Mouse (Mus musculus): Measurements from ENCODE around the gene Mta2. TPM values are rescaled to one million over a fixed set of nuclear protein-coding genes. Genes with fewer than 3 reads are reported as not detected.

Gene Mta2
- polyA plus RNA-seq, 1 experiment from 2014 or later, result 45.7 TPM

- H3K36me3 ChIP-seq (replicated peaks; ENCODE audit: insufficient read depth, low read length), result no peaks in the 10 kb centered on the region
- H3K9ac ChIP-seq (replicated peaks), result no peak overlapping the region
- WGBS (ENCODE audit: insufficient replicate concordance), result 70% methylated on average over 2 of the region's 2 CpGs
- ATAC-seq, result no peak
- DNase-seq, result no peak
- peaks cover 56% of the 10 kb centered on the region for H3K4me1 ChIP-seq (ENCODE audit: insufficient read depth)
- H3K27ac ChIP-seq (ENCODE audit: low read depth), result no peak overlapping the region
- H3K4me2 ChIP-seq (ENCODE audit: low read depth, low read length), result no peak overlapping the region
- peaks cover 16% of the 10 kb centered on the region for H3K27me3 ChIP-seq (ENCODE audit: insufficient read depth, low read length)
- H3K9me3 ChIP-seq (ENCODE audit: low read length), result no peaks in the 10 kb centered on the region
- no peak for TF ChIP-seq CTCF (IDR thresholded peaks at IDR 0.05; ENCODE audit: low read depth)
- TF ChIP-seq EP300 (IDR thresholded peaks at IDR 0.05; ENCODE audit: low read depth), result no peak
- no peak overlapping the region for H3K4me3 ChIP-seq (ENCODE audit: low read depth, low read length)
Observed at GRCm38 (mm10) chr19:8987816-8988215, 46.1 kb downstream of the Mta2 start.

GRCm38 (mm10) chr19:8988346-8989065 is 46.8 kb downstream of the Mta2 start:
- no peak overlapping the region for H3K27ac ChIP-seq (ENCODE audit: low read depth)
- ATAC-seq (no peak), DNase-seq (no peak)
- H3K27me3 ChIP-seq (ENCODE audit: insufficient read depth, low read length), result peaks cover 16% of the 10 kb centered on the region
- TF ChIP-seq EP300 (IDR thresholded peaks at IDR 0.05; ENCODE audit: low read depth), result no peak
- TF ChIP-seq CTCF (IDR thresholded peaks at IDR 0.05; ENCODE audit: low read depth), result no peak
- no peaks in the 10 kb centered on the region for H3K9me3 ChIP-seq (ENCODE audit: low read length)
- H3K4me3 ChIP-seq (ENCODE audit: low read depth, low read length), result peak overlapping the region; percentile 57
- H3K9ac ChIP-seq (replicated peaks), result peak overlapping the region; percentile 64
- peak overlapping the region; percentile 91 for H3K4me2 ChIP-seq (ENCODE audit: low read depth, low read length)
- 42% methylated on average over 15 of the region's 15 CpGs for whole genome bisulfite sequencing (ENCODE audit: insufficient replicate concordance)
- no peaks in the 10 kb centered on the region for H3K36me3 ChIP-seq (replicated peaks; ENCODE audit: insufficient read depth, low read length)
- H3K4me1 ChIP-seq (ENCODE audit: insufficient read depth), result peaks cover 50% of the 10 kb centered on the region

GRCm38 (mm10) chr19:8989066-8989566 is 47.4 kb downstream of the Mta2 start, which contains the start of gene Ahnak:
TSS of gene Ahnak (plus strand) at chr19:8989284.
- TF ChIP-seq CTCF (IDR thresholded peaks at IDR 0.05; ENCODE audit: low read depth), result no peak
- TF ChIP-seq EP300 (IDR thresholded peaks at IDR 0.05; ENCODE audit: low read depth), result no peak
- H3K27me3 ChIP-seq (ENCODE audit: insufficient read depth, low read length), result peaks cover 16% of the 10 kb centered on the region
- WGBS (ENCODE audit: insufficient replicate concordance), result under 1% methylated on average over 41 of the region's 42 CpGs
- DNase-seq (peak; percentile 74), ATAC-seq (peak; percentile 53)
- no peaks in the 10 kb centered on the region for H3K36me3 ChIP-seq (replicated peaks; ENCODE audit: insufficient read depth, low read length)
- peak within 1 kb of the TSS; percentile 64 for H3K9ac ChIP-seq (replicated peaks)
- peak within 1 kb of the TSS; percentile 91 for H3K4me2 ChIP-seq (ENCODE audit: low read depth, low read length)
- H3K4me3 ChIP-seq (ENCODE audit: low read depth, low read length), result peak within 1 kb of the TSS; percentile 57
- H3K4me1 ChIP-seq (ENCODE audit: insufficient read depth), result peaks cover 44% of the 10 kb centered on the region
- H3K9me3 ChIP-seq (ENCODE audit: low read length), result no peaks in the 10 kb centered on the region
- H3K27ac ChIP-seq (ENCODE audit: low read depth), result peak within 1 kb of the TSS; percentile 64

- DNase-seq, result peak; percentile 61
- Histone ChIP-seq H3K27me3 (ENCODE audit: insufficient read depth, low read length) (peaks cover 16% of the 10 kb centered on the region), H3K9ac (replicated peaks) (peak overlapping the region; percentile 64), H3K9me3 (ENCODE audit: low read length) (no peaks in the 10 kb centered on the region), H3K4me3 (ENCODE audit: low read depth, low read length) (peak overlapping the region; percentile 57), H3K36me3 (replicated peaks; ENCODE audit: insufficient read depth, low read length) (no peaks in the 10 kb centered on the region), H3K4me1 (ENCODE audit: insufficient read depth) (peaks cover 38% of the 10 kb centered on the region), H3K27ac (ENCODE audit: low read depth) (peak overlapping the region; percentile 64), H3K4me2 (ENCODE audit: low read depth, low read length) (peak overlapping the region; percentile 91)
- no peak for TF ChIP-seq EP300 (IDR thresholded peaks at IDR 0.05; ENCODE audit: low read depth)
- peak; percentile 19; the same call in 1 of the 2 replicates for TF ChIP-seq CTCF (IDR thresholded peaks at IDR 0.05; ENCODE audit: low read depth)
- ATAC-seq, result peak; percentile 38
- 2% methylated on average over 53 of the region's 53 CpGs for WGBS (ENCODE audit: insufficient replicate concordance)
Observed at GRCm38 (mm10) chr19:8989567-8990431, 48.1 kb downstream of the Mta2 start.

GRCm38 (mm10) chr19:8990432-8991102 is 48.9 kb downstream of the Mta2 start:
- ATAC-seq, result 0 out of 2 replicates have a peak, but pooled peaks have one; percentile 3
- peaks cover 33% of the 10 kb centered on the region for H3K4me1 ChIP-seq (ENCODE audit: insufficient read depth)

More at GRCm38 (mm10) chr19:8990432-8991102, 48.9 kb downstream of the Mta2 start:
- Histone ChIP-seq H3K27ac (ENCODE audit: low read depth) (peak overlapping the region; percentile 64; the same call in 1 of the 2 replicates), H3K9ac (replicated peaks) (peak overlapping the region; percentile 64; the same call in 1 of the 2 replicates), H3K27me3 (ENCODE audit: insufficient read depth, low read length) (peaks cover 16% of the 10 kb centered on the region), H3K4me3 (ENCODE audit: low read depth, low read length) (peak overlapping the region; percentile 57), H3K9me3 (ENCODE audit: low read length) (no peaks in the 10 kb centered on the region), H3K36me3 (replicated peaks; ENCODE audit: insufficient read depth, low read length) (no peaks in the 10 kb centered on the region), H3K4me2 (ENCODE audit: low read depth, low read length) (peak overlapping the region; percentile 91)
- 33% methylated on average over 15 of the region's 15 CpGs for WGBS (ENCODE audit: insufficient replicate concordance)
- no peak for DNase-seq
- TF ChIP-seq CTCF (IDR thresholded peaks at IDR 0.05; ENCODE audit: low read depth) (no peak), EP300 (IDR thresholded peaks at IDR 0.05; ENCODE audit: low read depth) (no peak)

Data from liver, postnatal 0 days (tissue).